19 mouse cellular contexts compared by ENCODE assay signal in genomic region chr5:120718600-120719378, GRCm38 (mm10). TPM values are rescaled to one million over a fixed set of nuclear protein-coding genes. Genes with fewer than 3 reads are reported as not detected.
DNase-seq lines count a peak whose midpoint lies in the region; ATAC-seq and TF ChIP-seq lines count a peak whose summit lies in the region.
"Had no signal": no experiment of that assay in that cellular context is flagged by ENCODE, and none has a peak within 500 bp of the region (broad histone marks: within the 10 kb centered on the region; RNA-seq: fewer than 3 reads in every experiment).

No protein-coding gene starts in this region.

- DNase-seq in forebrain, postnatal 0 days, result no peak
- peak; percentile 46 for DNase-seq in kidney, postnatal 0 days (ENCODE audit: low spot score)
- no peak for DNase-seq in kidney, postnatal 25 days
- DNase-seq in midbrain, embryonic 10.5 days (ENCODE audit: low spot score), result no peak
- DNase-seq in embryonic facial prominence, embryonic 10.5 days (ENCODE audit: low spot score), result peak; percentile 38
- DNase-seq in gastrocnemius, adult 2 months, result no peak
- DNase-seq: cerebellum, adult 8-10 months; gastrocnemius, postnatal 36 days; heart, postnatal 10 days; kidney, postnatal 36 days had no signal

- intact Hi-C loops in gastrocnemius, adult 2 months (cut with DNase I), result no loop called here

- H3K9ac ChIP-seq in forebrain, postnatal 0 days, result no peak overlapping the region
- no peak overlapping the region for H3K9ac ChIP-seq in forebrain, embryonic 13.5 days
- H3K9ac ChIP-seq in kidney, postnatal 0 days (ENCODE audit: low read depth, low read length), result no peak overlapping the region
- H3K9ac ChIP-seq in midbrain, embryonic 16.5 days (ENCODE audit: low read depth, low read length), result no peak overlapping the region
- H3K9ac ChIP-seq: embryonic facial prominence, embryonic 12.5 days; hindbrain, embryonic 15.5 days; liver, embryonic 15.5 days had no signal

- no peaks in the 10 kb centered on the region for H3K27me3 ChIP-seq in forebrain, postnatal 0 days (ENCODE audit: insufficient read depth, low read length)
- peaks cover 11% of the 10 kb centered on the region for H3K27me3 ChIP-seq in forebrain, embryonic 13.5 days
- 0 out of 2 replicates have a peak, but pooled peaks cover 6% of the 10 kb centered on the region for H3K27me3 ChIP-seq in kidney, postnatal 0 days (ENCODE audit: insufficient read depth, low read length)
- H3K27me3 ChIP-seq in midbrain, embryonic 10.5 days (ENCODE audit: low read depth, poor library complexity, severe bottlenecking), result peaks cover 30% of the 10 kb centered on the region
- no peaks in the 10 kb centered on the region for H3K27me3 ChIP-seq in midbrain, embryonic 16.5 days (ENCODE audit: control insufficient read depth, insufficient read depth, low read depth, low read length)
- peaks cover 27% of the 10 kb centered on the region for H3K27me3 ChIP-seq in embryonic facial prominence, embryonic 10.5 days (replicated peaks; ENCODE audit: low read depth, poor library complexity, severe bottlenecking)
- H3K27me3 ChIP-seq: hindbrain, embryonic 15.5 days had no signal

- WGBS in forebrain, postnatal 0 days, result 53% methylated on average over 15 of the region's 15 CpGs
- 72% methylated on average over 11 of the region's 15 CpGs for WGBS in forebrain, embryonic 13.5 days
- 49% methylated on average over 15 of the region's 15 CpGs for WGBS in kidney, postnatal 0 days
- 57% methylated on average over 15 of the region's 15 CpGs for WGBS in midbrain, embryonic 10.5 days
- 60% methylated on average over 14 of the region's 15 CpGs for WGBS in midbrain, embryonic 16.5 days
- 58% methylated on average over 15 of the region's 15 CpGs for WGBS in embryonic facial prominence, embryonic 10.5 days

- no peaks in the 10 kb centered on the region for H3K36me3 ChIP-seq in forebrain, postnatal 0 days (ENCODE audit: insufficient read depth)
- no peaks in the 10 kb centered on the region for H3K36me3 ChIP-seq in forebrain, embryonic 13.5 days (ENCODE audit: poor library complexity, severe bottlenecking)
- H3K36me3 ChIP-seq in kidney, postnatal 0 days (ENCODE audit: insufficient read depth, low read length), result no peaks in the 10 kb centered on the region
- no peaks in the 10 kb centered on the region for H3K36me3 ChIP-seq in midbrain, embryonic 10.5 days
- H3K36me3 ChIP-seq in midbrain, embryonic 16.5 days (ENCODE audit: control insufficient read depth, insufficient read depth, low read length), result no peaks in the 10 kb centered on the region
- no peaks in the 10 kb centered on the region for H3K36me3 ChIP-seq in embryonic facial prominence, embryonic 10.5 days (replicated peaks)
- H3K36me3 ChIP-seq: embryonic facial prominence, embryonic 12.5 days; hindbrain, embryonic 15.5 days; liver, embryonic 15.5 days had no signal

- ATAC-seq in forebrain, postnatal 0 days, result no peak
- no peak for ATAC-seq in forebrain, embryonic 13.5 days
- no peak; the same call in 1 of the 2 replicates for ATAC-seq in kidney, postnatal 0 days (replicated peaks; ENCODE audit: low FRiP score, low read depth)
- ATAC-seq in midbrain, embryonic 16.5 days, result no peak
- ATAC-seq: forebrain, embryonic 14.5 days; intestine, embryonic 16.5 days had no signal

- no peak overlapping the region for H3K4me2 ChIP-seq in forebrain, postnatal 0 days (ENCODE audit: low read depth)
- H3K4me2 ChIP-seq in forebrain, embryonic 13.5 days, result no peak overlapping the region
- no peak overlapping the region for H3K4me2 ChIP-seq in kidney, postnatal 0 days (ENCODE audit: low read length)
- no peak overlapping the region for H3K4me2 ChIP-seq in midbrain, embryonic 16.5 days (ENCODE audit: low read length)
- H3K4me2 ChIP-seq: embryonic facial prominence, embryonic 12.5 days; hindbrain, embryonic 15.5 days; liver, embryonic 15.5 days had no signal

- 0 out of 2 replicates have a peak, but pooled peaks have one; percentile 31 for TF ChIP-seq CTCF in forebrain, postnatal 0 days (IDR thresholded peaks at IDR 0.05; ENCODE audit: low read depth)
- TF ChIP-seq CTCF in kidney, postnatal 0 days (IDR thresholded peaks at IDR 0.05; ENCODE audit: low read depth), result peak; percentile 27; the same call in 1 of the 2 replicates
- no peak for TF ChIP-seq CTCF in gastrocnemius, adult 2 months (IDR thresholded peaks at IDR 0.05)

- no peaks in the 10 kb centered on the region for H3K9me3 ChIP-seq in forebrain, postnatal 0 days (ENCODE audit: low read length)
- peaks cover 5% of the 10 kb centered on the region; the same call in 1 of the 2 replicates for H3K9me3 ChIP-seq in forebrain, embryonic 13.5 days (replicated peaks)
- H3K9me3 ChIP-seq in kidney, postnatal 0 days (replicated peaks; ENCODE audit: low read length), result no peaks in the 10 kb centered on the region
- peaks cover 7% of the 10 kb centered on the region; the same call in 1 of the 2 replicates for H3K9me3 ChIP-seq in midbrain, embryonic 10.5 days (replicated peaks)
- H3K9me3 ChIP-seq in midbrain, embryonic 16.5 days (replicated peaks; ENCODE audit: control insufficient read depth, low read length, poor library complexity, severe bottlenecking), result no peaks in the 10 kb centered on the region; the same call in 1 of the 2 replicates
- 0 out of 2 replicates have a peak, but pooled peaks cover 7% of the 10 kb centered on the region for H3K9me3 ChIP-seq in embryonic facial prominence, embryonic 10.5 days
- H3K9me3 ChIP-seq: hindbrain, embryonic 15.5 days; liver, embryonic 15.5 days had no signal

- no peaks in the 10 kb centered on the region for H3K4me1 ChIP-seq in forebrain, postnatal 0 days (ENCODE audit: insufficient read depth)
- H3K4me1 ChIP-seq in forebrain, embryonic 13.5 days, result peaks cover 8% of the 10 kb centered on the region
- no peaks in the 10 kb centered on the region for H3K4me1 ChIP-seq in kidney, postnatal 0 days (replicated peaks; ENCODE audit: insufficient read depth, low read length)
- H3K4me1 ChIP-seq in midbrain, embryonic 10.5 days, result peaks cover 11% of the 10 kb centered on the region
- no peaks in the 10 kb centered on the region for H3K4me1 ChIP-seq in midbrain, embryonic 16.5 days (ENCODE audit: control insufficient read depth, insufficient read depth, low read length)
- peaks cover 11% of the 10 kb centered on the region for H3K4me1 ChIP-seq in embryonic facial prominence, embryonic 10.5 days
- H3K4me1 ChIP-seq: liver, embryonic 15.5 days had no signal

- no peak overlapping the region for H3K4me3 ChIP-seq in forebrain, postnatal 0 days (ENCODE audit: low read depth, low read length)
- no peak overlapping the region for H3K4me3 ChIP-seq in forebrain, embryonic 13.5 days
- no peak overlapping the region for H3K4me3 ChIP-seq in kidney, postnatal 0 days (replicated peaks; ENCODE audit: low read depth, low read length)
- H3K4me3 ChIP-seq in midbrain, embryonic 10.5 days, result no peak overlapping the region
- no peak overlapping the region for H3K4me3 ChIP-seq in midbrain, embryonic 16.5 days (ENCODE audit: low read depth, low read length)
- H3K4me3 ChIP-seq in embryonic facial prominence, embryonic 10.5 days, result no peak overlapping the region
- no peak overlapping the region for H3K4me3 ChIP-seq in gastrocnemius, adult 2 months
- H3K4me3 ChIP-seq: embryonic facial prominence, embryonic 12.5 days; erythroblast, embryonic 14.5 days; hindbrain, embryonic 15.5 days; liver, embryonic 15.5 days had no signal

- no peak overlapping the region for H3K27ac ChIP-seq in forebrain, postnatal 0 days (ENCODE audit: low read depth, low read length)
- no peak overlapping the region for H3K27ac ChIP-seq in forebrain, embryonic 13.5 days
- H3K27ac ChIP-seq in kidney, postnatal 0 days, result no peak overlapping the region
- peak overlapping the region; percentile 46 for H3K27ac ChIP-seq in midbrain, embryonic 10.5 days (replicated peaks)
- no peak overlapping the region for H3K27ac ChIP-seq in midbrain, embryonic 16.5 days (ENCODE audit: low read length)
- no peak overlapping the region for H3K27ac ChIP-seq in embryonic facial prominence, embryonic 10.5 days (replicated peaks)
- H3K27ac ChIP-seq in gastrocnemius, adult 2 months, result no peak overlapping the region
- H3K27ac ChIP-seq: embryonic facial prominence, embryonic 12.5 days; hindbrain, embryonic 15.5 days; liver, embryonic 15.5 days had no signal

RNA-seq across cellular contexts. Expression of gene Dtx1, which starts 7.1 kb away (rescaled TPM):
- 154 and 193 TPM in 2 replicates for total RNA-seq in forebrain, postnatal 0 days (2014; rRNA removed)
- polyA plus RNA-seq in forebrain, postnatal 0 days (2015; fragmentation: Nextera tagmentation; extraction: Ambion mirVana), result 59.4 and 65.2 TPM in 2 replicates
- 17.9 and 18.1 TPM in 2 replicates for polyA plus RNA-seq in forebrain, embryonic 13.5 days (2015; fragmentation: Nextera tagmentation; extraction: Ambion mirVana)
- 3.6 and 5.5 TPM in 2 replicates for polyA plus RNA-seq in kidney, postnatal 0 days (2015; fragmentation: Nextera tagmentation; extraction: Ambion mirVana)
- 2.2 and 4.8 TPM in 2 replicates for polyA plus RNA-seq in midbrain, embryonic 10.5 days (2016; fragmentation: Nextera tagmentation; extraction: Ambion mirVana)
- 49.6 and 50.2 TPM in 2 replicates for polyA plus RNA-seq in midbrain, embryonic 16.5 days (2015; fragmentation: Nextera tagmentation; extraction: Ambion mirVana)
- 1.8 and 2.2 TPM in 2 replicates for polyA plus RNA-seq in embryonic facial prominence, embryonic 10.5 days (2016; fragmentation: Nextera tagmentation; extraction: Ambion mirVana)
- total RNA-seq in gastrocnemius, adult 2 months (2021), result under 1 TPM; 0.45 to 0.54 TPM
- polyA plus RNA-seq: erythroblast, embryonic 14.5 days had no signal

RNA-seq across cellular contexts. Expression of gene Oas2, which starts 30.9 kb away (rescaled TPM):
- total RNA-seq in forebrain, postnatal 0 days (2014; rRNA removed), result 0.38 and 0.71 TPM in 2 replicates
- 0.19 and 0.30 TPM in 2 replicates for polyA plus RNA-seq in forebrain, postnatal 0 days (2015; fragmentation: Nextera tagmentation; extraction: Ambion mirVana)
- 0.09 TPM in 1 of 2 replicates, not detected in the other for polyA plus RNA-seq in forebrain, embryonic 13.5 days (2015; fragmentation: Nextera tagmentation; extraction: Ambion mirVana)
- polyA plus RNA-seq in kidney, postnatal 0 days (2015; fragmentation: Nextera tagmentation; extraction: Ambion mirVana), result 0.64 and 0.87 TPM in 2 replicates
- polyA plus RNA-seq in midbrain, embryonic 10.5 days (2016; fragmentation: Nextera tagmentation; extraction: Ambion mirVana), result 0.09 TPM in 1 of 2 replicates, not detected in the other
- 0.14 and 0.26 TPM in 2 replicates for polyA plus RNA-seq in midbrain, embryonic 16.5 days (2015; fragmentation: Nextera tagmentation; extraction: Ambion mirVana)
- 0.06 and 0.10 TPM in 2 replicates for polyA plus RNA-seq in embryonic facial prominence, embryonic 10.5 days (2016; fragmentation: Nextera tagmentation; extraction: Ambion mirVana)
- total RNA-seq in gastrocnemius, adult 2 months (2021), result under 1 TPM; 0.10 to 0.28 TPM
- polyA plus RNA-seq: erythroblast, embryonic 14.5 days; neural tube, embryonic 11.5 days had no signal

RNA-seq across cellular contexts. Expression of gene Oas3, which starts 58.7 kb away (rescaled TPM):
- total RNA-seq in forebrain, postnatal 0 days (2014; rRNA removed), result 0.38 and 0.52 TPM in 2 replicates
- 0.29 and 0.69 TPM in 2 replicates for polyA plus RNA-seq in forebrain, postnatal 0 days (2015; fragmentation: Nextera tagmentation; extraction: Ambion mirVana)
- 0.11 and 0.17 TPM in 2 replicates for polyA plus RNA-seq in forebrain, embryonic 13.5 days (2015; fragmentation: Nextera tagmentation; extraction: Ambion mirVana)
- polyA plus RNA-seq in kidney, postnatal 0 days (2015; fragmentation: Nextera tagmentation; extraction: Ambion mirVana), result 0.13 and 0.21 TPM in 2 replicates
- 0.02 and 0.10 TPM in 2 replicates for polyA plus RNA-seq in midbrain, embryonic 10.5 days (2016; fragmentation: Nextera tagmentation; extraction: Ambion mirVana)
- polyA plus RNA-seq in midbrain, embryonic 16.5 days (2015; fragmentation: Nextera tagmentation; extraction: Ambion mirVana), result 1.1 and 1.4 TPM in 2 replicates
- 0.06 TPM in 1 of 2 replicates, not detected in the other for polyA plus RNA-seq in embryonic facial prominence, embryonic 10.5 days (2016; fragmentation: Nextera tagmentation; extraction: Ambion mirVana)
- total RNA-seq in gastrocnemius, adult 2 months (2021), result under 1 TPM in 1 of 2 experiments, not detected in 1; 0.06 TPM
- total RNA-seq: gastrocnemius, postnatal 36 days had no signal
- polyA plus RNA-seq: neural tube, embryonic 11.5 days had no signal

Comparison
In these comparisons a context has a peak if more than half of its experiments do, and no peak if none do; other contexts are left out.
1. DNase-seq: peak in kidney, postnatal 0 days (single experiment) and embryonic facial prominence, embryonic 10.5 days (single experiment); none in forebrain, postnatal 0 days (single experiment), kidney, postnatal 25 days (0 of 2), midbrain, embryonic 10.5 days (single experiment) and gastrocnemius, adult 2 months (single experiment).